Mouse (Mus musculus): ENCODE results near the gene Gm20388.
"Not testable (repeated sequence)": the region's sequence is repeated elsewhere in the genome, so short reads cannot be mapped to it uniquely, and the experiment has no call there.

The Gm20388 gene

GRCm38 (mm10) chr8:121665329-121665728, 1754.7 kb downstream of the Gm20388 start:
- DNase-seq (ENCODE audit: extremely low spot score, low spot score), result peak; percentile 72

- DNase-seq (ENCODE audit: extremely low spot score, low spot score), result not testable (repeated sequence)
These were observed 1757.4 kb downstream of the Gm20388 start for GRCm38 (mm10) chr8:121667936-121668500.

GRCm38 (mm10) chr8:121668553-121668952, 1757.9 kb downstream of the Gm20388 start:
- no peak for DNase-seq (ENCODE audit: extremely low spot score, low spot score)

DNA sequence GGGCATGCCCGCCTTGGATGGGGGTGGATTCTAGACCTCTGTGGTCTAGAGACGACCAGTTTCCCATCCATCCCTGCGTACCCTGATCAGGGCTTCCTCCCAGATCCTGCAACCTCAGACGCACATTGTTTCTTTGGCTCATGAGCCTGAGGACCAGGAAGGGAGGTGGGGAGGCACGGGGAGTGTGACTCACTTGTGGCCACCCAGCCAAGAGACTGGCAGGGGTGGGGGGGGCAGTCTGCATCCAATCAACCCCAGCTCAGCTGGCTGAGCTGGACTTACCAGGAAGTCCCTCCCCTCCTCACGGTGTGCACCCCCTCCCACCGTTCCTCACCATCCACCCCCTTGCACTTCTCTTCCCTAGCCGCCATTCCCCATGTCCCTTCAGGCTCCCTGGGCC, 1758.6 kb downstream of the Gm20388 start:
- no peak for DNase-seq (ENCODE audit: extremely low spot score, low spot score)

DNA sequence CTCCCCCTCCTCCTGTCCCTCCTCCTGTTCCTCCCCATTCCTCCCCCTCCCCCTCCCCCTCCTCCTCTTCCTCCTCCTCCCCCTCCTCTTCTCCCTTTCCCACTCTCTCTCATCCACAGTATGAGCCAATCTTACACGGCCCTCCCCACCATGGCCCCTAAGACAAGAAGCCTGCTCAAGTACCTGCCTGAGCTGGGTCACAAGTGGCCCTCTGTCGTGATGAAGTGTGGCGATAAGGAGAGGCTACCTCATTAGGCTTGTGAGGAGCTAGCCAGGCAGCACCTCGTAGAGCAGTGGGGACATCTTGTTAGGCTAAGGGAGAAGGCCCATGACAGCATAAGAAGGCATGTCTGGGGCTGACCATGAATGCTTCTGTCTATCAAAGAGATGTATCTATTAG, 1762.5 kb downstream of the Gm20388 start:
- no peak for DNase-seq (ENCODE audit: extremely low spot score, low spot score)

DNA sequence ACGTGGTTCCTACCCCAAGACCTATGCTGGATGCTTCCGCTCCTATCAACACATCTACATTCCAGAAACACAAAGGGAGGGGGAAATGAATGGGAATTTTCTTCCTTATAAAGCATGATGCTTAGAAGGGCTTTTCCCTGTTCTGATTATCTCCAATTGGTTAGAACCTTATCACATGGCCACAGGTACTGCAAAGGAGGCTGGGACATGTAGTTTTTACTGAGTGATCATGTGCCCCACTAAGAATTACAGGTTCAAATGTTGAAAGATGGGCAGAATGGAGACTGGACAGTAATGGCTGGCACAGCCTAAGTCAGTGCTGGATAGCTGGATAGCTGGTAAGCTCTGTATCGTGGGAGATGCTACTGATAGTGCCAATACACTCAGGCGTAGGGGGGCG, 1763.3 kb downstream of the Gm20388 start:
- DNase-seq (ENCODE audit: extremely low spot score, low spot score), result no peak

DNA sequence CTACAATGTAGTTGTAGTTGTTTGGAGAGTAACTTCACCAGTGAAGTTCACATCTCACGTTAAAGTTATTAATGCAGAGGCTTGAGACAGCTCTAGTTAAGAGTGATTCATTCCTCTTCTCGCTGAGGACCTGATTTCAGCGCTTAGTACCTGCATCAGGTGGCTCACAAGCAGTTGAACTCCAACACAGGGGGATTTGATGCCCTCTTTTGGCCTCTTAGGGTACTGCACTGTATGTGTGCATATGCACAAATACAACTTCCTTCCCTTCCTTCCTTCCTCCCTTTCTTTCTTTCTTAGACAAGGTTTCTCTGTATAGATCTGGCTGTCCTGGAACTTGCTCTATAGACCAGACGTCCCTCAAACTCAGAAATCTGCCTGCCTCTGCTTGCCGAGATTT, 1763.9 kb downstream of the Gm20388 start:
- DNase-seq (ENCODE audit: extremely low spot score, low spot score), result no peak

DNA sequence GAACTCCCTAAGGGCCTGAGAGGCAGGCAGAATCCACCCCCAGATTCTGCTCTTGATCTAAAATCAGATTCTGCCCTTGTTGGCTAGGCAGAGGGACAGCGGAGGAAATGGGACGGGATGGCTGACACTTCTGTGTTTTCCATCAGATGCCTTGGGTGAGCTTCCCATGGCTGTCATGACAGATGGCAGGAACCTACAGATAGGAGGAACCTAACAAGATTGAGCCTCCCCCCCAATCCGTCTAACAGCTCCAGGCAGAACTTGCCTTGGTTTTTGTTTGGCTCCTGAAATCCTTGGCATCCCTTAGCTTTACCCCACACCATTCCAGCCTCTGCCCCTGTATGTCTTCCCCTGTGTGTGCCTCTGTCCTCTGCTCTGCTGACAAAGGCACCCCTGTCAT, 1764.5 kb downstream of the Gm20388 start:
- DNase-seq (ENCODE audit: extremely low spot score, low spot score), result no peak

GRCm38 (mm10) chr8:121675701-121676100, 1765.1 kb downstream of the Gm20388 start:
- no peak for DNase-seq (ENCODE audit: extremely low spot score, low spot score)

DNA sequence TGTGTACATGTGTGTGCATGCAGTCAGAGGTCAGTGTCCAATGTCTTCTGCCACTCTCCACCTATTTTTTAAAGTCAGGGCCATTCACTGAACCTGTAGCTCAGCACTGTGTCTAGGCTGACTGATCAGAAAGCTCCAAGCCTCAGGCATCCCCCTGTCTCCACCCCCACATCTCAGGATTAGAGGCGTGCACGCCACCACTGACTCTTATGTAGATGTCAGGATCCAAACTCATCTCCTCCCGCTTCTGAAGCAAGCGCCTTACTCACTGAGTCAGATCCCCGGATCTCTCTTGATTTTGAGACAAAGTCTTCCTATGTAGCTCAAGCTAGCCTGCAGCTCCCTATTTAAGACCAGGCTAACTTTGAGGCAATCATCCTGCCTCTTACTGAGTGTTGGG, 1768.1 kb downstream of the Gm20388 start:
- no peak for DNase-seq (ENCODE audit: extremely low spot score, low spot score)

GRCm38 (mm10) chr8:121680896-121681295, 1770.3 kb downstream of the Gm20388 start:
- no peak for DNase-seq (ENCODE audit: extremely low spot score, low spot score)

DNA sequence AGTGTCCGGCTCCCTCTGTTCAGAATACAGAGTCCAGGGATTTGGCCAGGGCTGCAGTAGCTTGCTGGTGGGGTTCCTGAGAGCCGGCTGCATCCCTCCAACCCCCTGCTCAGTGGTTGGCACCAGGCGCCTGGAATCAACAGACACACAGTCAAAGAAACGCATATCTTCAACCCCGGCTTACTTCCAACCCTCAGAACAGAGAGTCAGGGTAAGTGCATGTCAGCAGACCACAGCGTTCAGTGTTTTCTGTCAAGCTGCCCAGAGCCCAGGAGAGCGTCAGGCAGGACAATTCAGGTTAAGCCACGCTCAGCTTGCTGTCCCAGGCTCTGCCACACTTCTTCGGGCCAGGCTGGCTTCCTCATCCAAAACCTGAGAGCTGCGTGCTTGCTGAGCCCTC, 1770.8 kb downstream of the Gm20388 start:
- no peak for DNase-seq (ENCODE audit: extremely low spot score, low spot score)

DNA sequence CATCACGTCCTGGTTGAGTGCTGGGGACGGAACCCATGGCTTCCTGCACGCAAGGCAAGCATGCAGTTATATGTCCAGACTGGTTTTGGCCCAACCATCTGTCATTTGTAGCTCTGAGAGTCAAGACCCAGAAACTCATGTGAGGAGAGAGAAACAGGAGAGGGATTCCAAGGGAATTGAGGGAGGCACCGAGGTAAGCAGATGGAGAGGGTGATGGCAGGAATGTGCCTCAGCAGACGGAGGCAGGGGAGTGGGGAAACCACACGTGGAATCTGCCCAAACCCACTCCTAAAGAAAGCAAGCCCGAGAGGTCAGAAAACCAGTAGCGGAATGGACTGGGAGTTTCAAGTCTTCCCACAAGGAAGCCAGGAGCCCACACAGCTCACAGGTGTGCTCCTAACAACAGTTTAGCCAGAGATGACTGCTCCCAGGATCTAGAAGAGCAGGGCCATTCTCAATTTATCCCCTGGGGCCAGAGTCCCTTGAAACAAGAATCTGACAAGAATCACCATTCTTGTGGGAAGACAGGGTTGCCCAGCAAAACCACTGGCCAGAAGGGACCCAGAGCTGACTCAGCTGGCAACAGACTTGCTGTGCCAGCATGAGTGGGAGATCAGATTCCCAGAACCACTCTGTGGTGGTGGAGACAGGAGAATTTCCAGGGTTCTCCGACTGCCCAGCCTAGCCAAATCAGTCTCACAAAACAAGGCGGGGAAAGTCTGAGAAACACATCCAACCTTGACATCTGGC, 1772.6 kb downstream of the Gm20388 start:
- no peak for DNase-seq (ENCODE audit: extremely low spot score, low spot score)

DNA sequence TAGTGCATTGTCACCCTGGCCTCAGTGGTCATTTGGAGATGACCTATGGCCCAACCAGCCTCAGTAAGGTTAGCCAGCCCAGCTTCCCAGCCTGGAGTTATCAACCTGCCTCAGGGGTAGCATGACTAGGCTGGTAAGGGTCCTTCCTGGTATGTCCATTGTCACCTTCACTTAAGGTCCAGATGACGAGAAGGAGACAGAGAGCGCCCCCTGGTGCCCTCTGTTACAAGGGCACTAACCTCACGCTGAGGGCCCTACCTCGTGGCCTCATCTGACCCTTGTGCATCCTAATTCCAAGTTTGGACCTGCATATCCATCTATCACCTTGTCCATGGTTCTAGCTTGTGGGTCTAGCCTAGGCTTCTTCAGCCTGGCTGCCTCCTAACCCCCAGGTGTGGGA, 1774.8 kb downstream of the Gm20388 start:
- peak; percentile 56 for DNase-seq (ENCODE audit: extremely low spot score, low spot score)

DNA sequence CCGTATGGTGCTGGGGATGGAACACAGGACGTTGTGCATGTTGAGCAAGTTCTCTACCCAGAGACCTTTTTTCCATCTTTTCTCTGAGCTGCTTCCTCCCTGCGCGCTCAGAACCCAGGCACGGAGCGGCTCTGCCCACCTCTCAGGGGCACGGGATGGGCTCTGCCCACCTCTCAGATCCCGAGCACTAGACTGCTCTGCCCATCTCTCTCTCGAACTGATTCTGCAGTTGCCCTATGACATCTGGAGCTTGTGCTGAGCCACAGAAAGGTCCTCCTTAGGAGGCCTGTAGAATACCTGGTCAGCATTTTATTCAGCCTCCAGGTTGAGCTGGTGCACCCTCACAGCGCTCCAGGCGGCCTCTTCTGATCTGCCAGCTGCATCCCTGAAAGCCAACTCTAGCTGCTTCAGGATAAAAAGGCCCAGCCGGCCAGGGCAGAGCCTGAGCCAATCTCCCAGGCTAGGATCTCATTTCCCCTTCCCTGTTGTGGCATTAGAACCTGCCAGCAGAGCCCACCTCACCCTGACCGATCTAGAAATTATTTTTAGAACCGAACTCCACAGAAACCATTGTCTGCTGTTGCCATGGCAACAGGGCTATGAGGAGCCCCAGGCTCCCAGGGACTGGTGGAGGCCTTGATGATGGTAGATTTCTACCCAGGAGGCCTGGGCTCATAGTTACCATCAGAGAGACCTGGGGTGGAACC, 1777.0 kb downstream of the Gm20388 start:
- DNase-seq (ENCODE audit: extremely low spot score, low spot score), result no peak

- no peak for DNase-seq (ENCODE audit: extremely low spot score, low spot score)
These were observed 1777.9 kb downstream of the Gm20388 start for GRCm38 (mm10) chr8:121688496-121688895.

GRCm38 (mm10) chr8:121694453-121694852, 1783.8 kb downstream of the Gm20388 start:
- peak; percentile 57 for DNase-seq (ENCODE audit: extremely low spot score, low spot score)

DNA sequence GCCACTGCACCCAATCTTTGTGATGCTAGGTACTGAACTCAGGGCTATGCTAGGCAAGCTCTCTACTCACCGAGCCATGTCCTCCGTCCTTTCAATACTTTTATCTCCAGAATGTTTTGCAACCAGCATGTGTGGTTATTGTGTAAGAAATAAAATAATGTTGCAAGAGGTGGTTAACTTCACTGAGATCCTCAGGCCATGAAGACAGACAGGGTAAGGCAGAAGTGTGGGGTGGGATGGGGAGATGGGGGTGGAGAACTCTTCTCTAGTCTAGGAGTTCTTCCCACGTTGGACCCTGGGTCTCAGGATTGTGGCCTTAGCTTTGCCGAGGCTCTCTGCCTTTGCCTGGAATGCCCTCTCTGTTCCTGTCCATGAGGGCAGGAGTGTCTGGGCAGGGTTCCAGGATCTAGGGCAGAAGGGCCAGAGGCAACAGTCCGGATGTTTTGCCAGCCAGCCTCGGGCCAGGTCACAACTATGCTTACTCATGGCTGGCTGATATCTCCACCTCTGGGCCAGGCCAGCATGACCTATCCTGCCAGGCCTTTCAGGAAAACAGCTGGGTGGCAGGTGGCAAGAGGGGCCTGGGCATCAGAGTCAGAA, 1785.0 kb downstream of the Gm20388 start:
- DNase-seq (ENCODE audit: extremely low spot score, low spot score), result no peak

DNA sequence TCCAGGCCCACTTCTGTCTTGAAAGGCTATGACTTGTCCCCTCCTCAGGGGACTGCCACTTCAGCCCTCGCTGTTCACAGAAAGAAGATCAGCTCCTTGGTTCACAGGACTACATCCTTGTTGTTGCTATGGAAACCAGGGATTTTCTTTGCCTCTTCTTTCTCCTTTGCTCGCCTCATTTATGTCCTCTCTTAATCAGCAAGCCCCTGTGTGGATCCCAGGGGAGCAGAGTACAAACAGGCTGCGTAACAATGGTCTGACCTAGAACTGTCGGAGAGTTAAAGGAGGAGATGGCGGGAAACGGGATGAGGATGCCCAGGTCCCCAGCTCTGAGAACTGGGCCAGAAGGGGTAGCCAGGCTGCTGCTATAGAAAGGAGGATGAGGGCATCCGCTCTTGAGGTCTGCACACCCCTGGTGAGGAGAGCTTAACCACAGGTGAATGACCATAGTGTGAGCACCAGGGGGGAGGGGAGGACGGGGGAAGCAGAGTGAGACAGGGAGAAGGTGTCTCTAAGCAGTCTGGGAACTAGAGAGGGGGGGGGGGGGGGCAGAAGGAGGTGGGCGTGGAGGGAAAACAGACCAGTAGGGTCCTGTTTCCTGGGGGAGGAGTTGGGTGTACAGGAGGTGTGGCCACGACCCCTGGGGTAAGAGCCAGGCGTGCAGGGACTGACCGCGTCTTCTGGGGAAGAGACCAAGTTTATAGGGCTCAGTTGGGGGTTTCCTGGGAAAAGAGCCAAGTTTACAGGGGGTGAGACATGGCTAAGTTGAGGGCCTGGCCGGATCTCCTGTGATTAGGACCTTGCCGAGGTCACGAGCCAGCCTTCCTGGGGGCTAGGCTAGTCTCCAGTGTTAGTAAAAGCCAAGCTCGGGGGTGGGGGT, 1787.3 kb downstream of the Gm20388 start:
- peak; percentile 30 for DNase-seq (ENCODE audit: extremely low spot score, low spot score)

DNA sequence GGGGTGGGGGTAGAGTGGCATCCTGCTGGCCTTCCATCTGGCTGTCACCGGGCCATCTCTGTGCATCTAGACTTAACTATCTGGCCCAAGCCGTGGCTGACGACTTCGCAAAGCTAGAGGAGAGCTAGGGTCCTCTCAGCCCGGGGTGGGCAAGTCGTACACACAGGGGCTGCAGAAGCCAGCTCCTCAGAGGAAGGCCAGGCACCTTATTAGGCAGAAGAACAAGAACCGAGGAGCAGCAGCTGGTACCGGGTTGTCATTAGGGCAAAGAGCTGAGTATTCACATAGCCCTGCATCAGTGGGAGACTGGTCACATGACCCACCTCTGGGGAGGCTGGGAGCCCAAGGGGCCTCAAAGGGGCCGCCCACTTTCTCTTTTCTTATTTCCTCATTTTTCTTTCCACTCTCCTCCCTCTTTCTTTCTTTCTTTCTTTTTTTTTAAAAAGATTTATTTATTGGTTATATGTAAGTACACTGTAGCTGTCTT, 1788.0 kb downstream of the Gm20388 start:
- DNase-seq (ENCODE audit: extremely low spot score, low spot score), result no peak

- DNase-seq (ENCODE audit: extremely low spot score, low spot score), result no peak
These were observed 1789.3 kb downstream of the Gm20388 start for GRCm38 (mm10) chr8:121699936-121700335.
